Mouse (Mus musculus) ovary, adult 2 months (tissue): ENCODE measurements around the gene Zc3h8. TPM values are rescaled to one million over a fixed set of nuclear protein-coding genes. Genes with fewer than 3 reads are reported as not detected.

Source experiments
- polyA plus RNA-seq: library from polyadenylated mRNA; depleted of rRNA; stranded (reverse); fragments of >200 nt; gene quantifications from 2 replicates; pipeline ENCODE4 v1.2.3, GENCODE M21; 2012; rRNA removed

Zc3h8 gene
- 1.3 and 1.4 TPM in 2 replicates for polyA plus RNA-seq

DNA sequence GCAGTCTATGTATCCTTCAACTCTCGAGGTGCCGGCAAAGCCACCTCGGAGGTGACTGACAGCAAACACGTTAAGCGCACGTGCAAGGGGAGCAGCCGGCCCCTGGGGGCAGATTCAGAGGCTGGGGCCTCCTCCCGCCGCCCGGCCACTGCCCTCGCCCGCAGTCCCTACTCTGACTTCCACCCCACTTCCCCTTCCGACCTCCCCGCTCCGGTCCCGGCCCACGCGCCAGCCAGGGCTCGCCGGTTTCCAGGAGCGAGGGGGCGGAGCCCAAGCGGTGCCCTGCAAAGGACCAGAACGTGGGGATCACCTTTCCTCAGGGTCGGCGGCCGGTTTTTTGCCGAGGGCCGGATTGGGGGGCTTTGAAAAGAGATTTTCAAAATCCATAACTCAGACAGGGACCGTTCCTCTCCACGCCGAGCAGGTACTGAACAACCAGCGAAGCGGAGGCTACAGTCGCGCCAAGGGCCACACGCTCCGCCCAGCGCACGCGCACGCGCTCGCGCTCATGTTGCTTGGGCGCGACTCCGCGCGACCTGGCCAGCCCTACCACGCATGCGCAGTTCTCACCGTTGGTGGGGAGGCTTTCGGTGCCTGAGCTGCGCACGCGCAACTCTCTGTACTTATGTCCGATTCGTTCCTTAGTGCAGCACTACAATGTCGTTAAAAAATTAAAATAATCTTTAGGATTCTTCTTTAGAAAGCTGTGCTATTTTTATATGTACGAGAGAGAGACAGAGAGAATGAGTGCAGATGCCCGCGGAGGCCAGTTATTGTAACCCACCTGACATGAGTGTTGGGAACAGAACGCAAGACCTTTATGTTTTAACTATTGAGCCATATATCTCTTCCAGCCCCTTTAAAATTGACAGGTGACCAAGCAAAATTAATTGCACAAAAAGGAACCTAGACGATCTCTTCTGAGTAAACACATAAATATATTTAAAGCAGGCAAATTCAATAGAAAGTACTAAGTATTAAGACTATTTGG lies at the start of gene Zc3h8:
Zc3h8 (minus strand) TSS at position 540 of the 991 bp plus-strand sequence.

DNA sequence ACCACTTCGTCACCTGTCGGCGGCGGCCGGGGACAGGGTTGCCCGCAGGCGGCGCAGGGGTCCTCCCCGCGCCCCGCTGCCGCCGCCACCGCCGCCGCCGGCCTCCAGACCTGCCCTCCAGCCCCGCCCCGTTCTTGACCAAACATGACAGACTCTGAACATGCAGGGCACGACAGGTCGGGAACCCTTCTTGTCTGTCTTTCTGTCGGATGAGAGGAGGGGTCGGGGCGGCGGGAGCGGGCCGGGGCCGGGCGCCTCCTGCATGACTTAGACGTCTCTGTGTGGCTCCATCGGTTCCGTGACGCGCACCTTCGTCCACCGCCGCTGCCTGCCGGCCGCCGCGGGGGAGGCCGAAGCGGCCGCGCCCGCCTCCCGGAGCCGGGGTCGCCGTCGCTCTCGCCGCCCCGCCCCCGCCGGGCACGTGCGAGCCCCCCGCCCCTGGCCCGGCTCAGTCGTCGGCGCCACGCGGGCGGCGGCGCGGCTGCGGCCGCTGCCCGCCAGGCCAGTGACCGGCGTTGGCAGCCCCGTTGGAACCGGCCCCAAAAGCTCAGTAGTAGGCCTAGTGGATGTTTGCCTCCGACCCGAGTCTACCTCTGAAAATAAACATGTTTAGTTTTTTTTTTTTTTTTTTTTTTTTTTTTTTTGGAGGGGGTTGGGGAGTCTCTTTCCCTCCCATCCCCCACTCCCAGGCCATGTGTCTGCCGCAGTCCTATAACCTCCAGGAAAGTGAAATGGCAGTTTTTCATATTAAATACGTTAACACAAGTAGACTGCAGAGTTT lies 24.0 kb upstream of the Zc3h8 start, which contains the start of gene Gm10762:
Gm10762 (minus strand) TSS at position 65 of the 781 bp plus-strand sequence.

DNA sequence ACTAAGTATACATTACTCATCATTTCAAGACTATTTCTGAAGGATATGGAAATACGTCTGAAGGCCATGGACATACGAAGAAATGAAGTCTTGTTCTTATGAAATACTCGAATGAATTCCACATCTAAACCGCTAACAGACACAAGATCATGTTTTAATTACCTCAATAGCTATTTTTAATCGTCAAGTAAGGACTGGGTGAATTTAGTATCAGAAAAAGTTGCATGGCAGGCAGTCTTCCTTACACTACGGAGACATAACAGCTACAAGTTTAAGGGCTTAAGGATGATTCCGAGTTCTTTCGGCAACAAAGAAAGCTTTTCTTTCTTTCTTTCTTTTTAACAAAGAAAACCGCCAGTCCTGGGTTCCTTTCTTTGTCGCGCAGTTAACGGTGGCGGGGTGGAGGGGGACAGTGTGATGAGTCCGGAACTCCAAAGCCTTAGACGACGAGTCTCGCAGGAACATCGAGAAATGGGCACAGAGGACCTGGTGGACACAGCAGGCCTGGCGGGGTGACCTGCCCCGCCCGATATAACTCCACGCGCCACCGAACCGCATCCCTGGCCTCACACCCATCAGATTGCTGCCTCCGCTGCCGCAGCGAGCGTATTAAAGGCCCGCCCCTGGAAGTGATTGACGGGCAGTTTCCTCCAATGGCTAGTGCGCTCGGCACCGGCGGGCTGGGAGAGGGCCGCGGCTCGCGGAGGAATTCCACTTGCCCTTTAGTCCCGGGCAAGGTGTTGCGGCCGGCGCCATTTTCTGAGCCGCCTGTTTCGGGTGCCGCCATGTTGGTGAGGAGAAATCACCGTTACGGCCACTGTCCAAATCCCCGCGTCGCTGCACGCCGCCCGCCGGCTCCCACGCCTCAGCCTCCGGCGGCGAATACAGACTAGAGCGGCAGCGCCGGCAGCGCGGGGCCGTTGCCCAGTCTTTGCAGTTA lies 23.0 kb upstream of the Zc3h8 start, which contains the start of gene Zc3h6:
Zc3h6 (plus strand) TSS at position 762 of the 940 bp plus-strand sequence.

Other genes starting within 250 kb of the Zc3h8 start
- gene Mertk, start 245.1 kb downstream of the Zc3h8 start, polyA plus RNA-seq: 2.5 and 3.2 TPM in 2 replicates
- 14.2 and 15.5 TPM in 2 replicates for gene Tmem87b, start 126.0 kb downstream of the Zc3h8 start, polyA plus RNA-seq
- gene Fbln7, start 81.1 kb downstream of the Zc3h8 start, polyA plus RNA-seq: 5.8 and 7.6 TPM in 2 replicates
- 1.5 and 1.6 TPM in 2 replicates for gene Zc3h6, start 23.3 kb upstream of the Zc3h8 start, polyA plus RNA-seq
- gene Gm10762, start 23.6 kb upstream of the Zc3h8 start, polyA plus RNA-seq: 6.0 and 6.2 TPM in 2 replicates
- gene Vinac1, start 104.1 kb upstream of the Zc3h8 start, polyA plus RNA-seq: 0.26 and 0.28 TPM in 2 replicates
- 10.4 and 11.3 TPM in 2 replicates for gene Ttl, start 121.9 kb upstream of the Zc3h8 start, polyA plus RNA-seq
- 25.6 and 30.9 TPM in 2 replicates for gene Polr1b, start 156.9 kb upstream of the Zc3h8 start, polyA plus RNA-seq
- gene Chchd5, start 185.6 kb upstream of the Zc3h8 start, polyA plus RNA-seq: 40.4 and 54.3 TPM in 2 replicates